Mouse (Mus musculus): Measurements from ENCODE around the gene Prkn.

GRCm38 (mm10) chr17:11611459-11611858, 771.3 kb downstream of the Prkn start:
- TF ChIP-seq POLR2A (IDR thresholded peaks at IDR 0.05; ENCODE audit: borderline replicate concordance, extremely low read depth, low read depth, low read length) (no peak), CTCF (IDR thresholded peaks at IDR 0.05; ENCODE audit: insufficient read depth, low read length) (peak; percentile 80)

All from lung, adult 2 months (tissue).